11 mouse cellular contexts compared by ENCODE assay signal in the genomic region with DNA sequence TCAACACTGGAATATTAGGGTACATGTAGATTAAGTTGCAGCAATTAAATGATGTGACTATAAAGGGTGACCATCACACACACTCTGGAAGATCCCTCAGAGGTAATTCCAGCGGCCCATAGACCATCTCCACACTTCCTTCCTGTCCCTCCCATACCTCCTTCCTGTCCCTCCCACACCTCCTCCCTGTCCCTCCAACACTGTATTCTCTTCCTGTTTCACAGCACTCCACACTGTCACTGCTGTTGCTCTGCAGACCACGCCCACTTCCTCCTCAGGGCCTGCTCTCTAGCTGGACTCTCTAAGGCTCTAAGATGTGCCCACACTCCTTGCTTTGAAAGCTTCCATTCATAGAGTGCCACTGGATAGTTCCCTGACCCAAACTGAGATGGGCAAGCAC. TPM values are rescaled to one million over a fixed set of nuclear protein-coding genes. Genes with fewer than 3 reads are reported as not detected.
DNase-seq lines count a peak whose midpoint lies in the region; ATAC-seq and TF ChIP-seq lines count a peak whose summit lies in the region.
"Had no signal": no experiment of that assay in that cellular context is flagged by ENCODE, and none has a peak within 500 bp of the region (broad histone marks: within the 10 kb centered on the region; RNA-seq: fewer than 3 reads in every experiment).

No protein-coding gene starts in this region.

- H3K9me3 ChIP-seq in forebrain, postnatal 0 days (ENCODE audit: low read length): no peaks in the 10 kb centered on the region

- no peaks in the 10 kb centered on the region for H3K36me3 ChIP-seq in forebrain, postnatal 0 days (ENCODE audit: insufficient read depth)

- 41% methylated on average over 2 of the region's 2 CpGs for WGBS in lung, adult 2 months
- WGBS in forebrain, postnatal 0 days: 72% methylated on average over 2 of the region's 2 CpGs

- TF ChIP-seq POLR2A in lung, adult 2 months (IDR thresholded peaks at IDR 0.05; ENCODE audit: borderline replicate concordance, extremely low read depth, low read depth, low read length): no peak

- DNase-seq in lung, adult 18-20 months: peak; percentile 28 to 37
- DNase-seq in lung, adult 2 months: no peak
- DNase-seq in lung, postnatal 10 days: peak; percentile 44
- peak; percentile 46 for DNase-seq in thymus, postnatal 25 days
- DNase-seq in left cerebral cortex, postnatal 36 days (ENCODE audit: low spot score in 2 of 2): no peak
- no peak for DNase-seq in forebrain, postnatal 0 days
- DNase-seq in ovary, postnatal 14 days (ENCODE audit: low spot score): no peak

- no peak overlapping the region for H3K4me2 ChIP-seq in forebrain, postnatal 0 days (ENCODE audit: low read depth)

- H3K9ac ChIP-seq in forebrain, postnatal 0 days: no peak overlapping the region

- intact Hi-C loops in left cerebral cortex, postnatal 36 days (cut with DNase I): loop anchor here (5.0 kb wide), 2 partner anchors 38 to 483 kb away; a partner anchor contains a TSS

- H3K4me1 ChIP-seq in lung, adult 2 months (ENCODE audit: control insufficient read depth, insufficient read depth, low read length): peaks cover 2% of the 10 kb centered on the region
- H3K4me1 ChIP-seq in forebrain, postnatal 0 days (ENCODE audit: insufficient read depth): no peaks in the 10 kb centered on the region

- no peaks in the 10 kb centered on the region for H3K27me3 ChIP-seq in forebrain, postnatal 0 days (ENCODE audit: insufficient read depth, low read length)

- no peak overlapping the region for H3K27ac ChIP-seq in forebrain, postnatal 0 days (ENCODE audit: low read depth, low read length)

- no peak overlapping the region for H3K4me3 ChIP-seq in lung, adult 2 months (replicated peaks; ENCODE audit: extremely low read depth, low read depth, low read length)
- no peak overlapping the region for H3K4me3 ChIP-seq in forebrain, postnatal 0 days (ENCODE audit: low read depth, low read length)

- ATAC-seq in activated CD4-positive, CD25-positive, alpha-beta regulatory T cell, adult 4 months: peak; percentile 82
- ATAC-seq in forebrain, postnatal 0 days: no peak
- ATAC-seq: intestine, embryonic 16.5 days had no signal

- no peak for TF ChIP-seq CTCF in lung, adult 2 months (IDR thresholded peaks at IDR 0.05; ENCODE audit: insufficient read depth, low read length)
- TF ChIP-seq CTCF in forebrain, postnatal 0 days (IDR thresholded peaks at IDR 0.05; ENCODE audit: low read depth): no peak

RNA-seq across cellular contexts. Expression of a gene that starts 13.5 kb away (rescaled TPM):
- not detected in 2 replicates for polyA plus RNA-seq in lung, adult 2 months (2012; rRNA removed)
- not detected for polyA plus RNA-seq in activated CD4-positive, CD25-positive, alpha-beta regulatory T cell, adult 4 months (2017; shearing (Covaris generic))
- not detected for total RNA-seq in left cerebral cortex, postnatal 36 days (2021)
- 0.43 TPM in 1 of 2 replicates, not detected in the other for total RNA-seq in forebrain, postnatal 0 days (2014; rRNA removed)
- polyA plus RNA-seq in forebrain, postnatal 0 days (2015; fragmentation: Nextera tagmentation; extraction: Ambion mirVana): 0.28 TPM in 1 of 2 replicates, not detected in the other
- total RNA-seq: megakaryocyte-erythroid progenitor cell, adult 5-6 weeks had no signal
- polyA plus RNA-seq: intestine, embryonic 16.5 days; stomach, embryonic 14.5 days had no signal

RNA-seq across cellular contexts. Expression of a gene that starts 37.9 kb away (rescaled TPM):
- polyA plus RNA-seq in lung, adult 2 months (2012; rRNA removed): 17.2 and 25.5 TPM in 2 replicates
- 10 to 100 TPM; 73.3 to 92.6 TPM for polyA plus RNA-seq in activated CD4-positive, CD25-positive, alpha-beta regulatory T cell, adult 4 months (2017; shearing (Covaris generic))
- total RNA-seq in left cerebral cortex, postnatal 36 days (2021): 10 to 100 TPM; 30.1 to 38.1 TPM
- total RNA-seq in forebrain, postnatal 0 days (2014; rRNA removed): 39.9 and 40.0 TPM in 2 replicates
- 44.2 and 67.1 TPM in 2 replicates for polyA plus RNA-seq in forebrain, postnatal 0 days (2015; fragmentation: Nextera tagmentation; extraction: Ambion mirVana)

RNA-seq across cellular contexts. Expression of a gene that starts 42.9 kb away (rescaled TPM):
- polyA plus RNA-seq in lung, adult 2 months (2012; rRNA removed): 3.4 and 3.8 TPM in 2 replicates
- polyA plus RNA-seq in activated CD4-positive, CD25-positive, alpha-beta regulatory T cell, adult 4 months (2017; shearing (Covaris generic)): 1 to 10 TPM; 2.6 to 3.4 TPM
- total RNA-seq in left cerebral cortex, postnatal 36 days (2021): 10 to 100 TPM; 32.7 to 36.5 TPM
- total RNA-seq in forebrain, postnatal 0 days (2014; rRNA removed): 17.6 and 20.8 TPM in 2 replicates
- polyA plus RNA-seq in forebrain, postnatal 0 days (2015; fragmentation: Nextera tagmentation; extraction: Ambion mirVana): 17.6 and 24.1 TPM in 2 replicates

Comparison
In these comparisons a context has a peak if more than half of its experiments do, and no peak if none do; other contexts are left out.
1. DNase-seq: peak in lung, adult 18-20 months (2 of 2), lung, postnatal 10 days (single experiment) and thymus, postnatal 25 days (single experiment); none in lung, adult 2 months (single experiment), left cerebral cortex, postnatal 36 days (0 of 2), forebrain, postnatal 0 days (single experiment) and ovary, postnatal 14 days (single experiment).